Mouse (Mus musculus) 3134 (cell line): Measurements from ENCODE around the gene Lzts3.

Source experiments
- DNase-seq: peaks from one replicate; pipeline ENCODE4 v3.0.0-alpha.2; 2011; ENCODE audit warnings: low spot score; ENCODE audit not compliant: insufficient read length; ENCODE audit errors: extremely low read depth

Lzts3 gene

GRCm38 (mm10) chr2:130638101-130638611, 4.4 kb downstream of the Lzts3 start:
- DNase-seq = no peak

GRCm38 (mm10) chr2:130635847-130636246, 6.8 kb downstream of the Lzts3 start:
- no peak for DNase-seq

GRCm38 (mm10) chr2:130634739-130635411, 7.7 kb downstream of the Lzts3 start:
- DNase-seq = no peak

- DNase-seq = no peak
These were observed 8.4 kb downstream of the Lzts3 start for GRCm38 (mm10) chr2:130634006-130634738.

DNA sequence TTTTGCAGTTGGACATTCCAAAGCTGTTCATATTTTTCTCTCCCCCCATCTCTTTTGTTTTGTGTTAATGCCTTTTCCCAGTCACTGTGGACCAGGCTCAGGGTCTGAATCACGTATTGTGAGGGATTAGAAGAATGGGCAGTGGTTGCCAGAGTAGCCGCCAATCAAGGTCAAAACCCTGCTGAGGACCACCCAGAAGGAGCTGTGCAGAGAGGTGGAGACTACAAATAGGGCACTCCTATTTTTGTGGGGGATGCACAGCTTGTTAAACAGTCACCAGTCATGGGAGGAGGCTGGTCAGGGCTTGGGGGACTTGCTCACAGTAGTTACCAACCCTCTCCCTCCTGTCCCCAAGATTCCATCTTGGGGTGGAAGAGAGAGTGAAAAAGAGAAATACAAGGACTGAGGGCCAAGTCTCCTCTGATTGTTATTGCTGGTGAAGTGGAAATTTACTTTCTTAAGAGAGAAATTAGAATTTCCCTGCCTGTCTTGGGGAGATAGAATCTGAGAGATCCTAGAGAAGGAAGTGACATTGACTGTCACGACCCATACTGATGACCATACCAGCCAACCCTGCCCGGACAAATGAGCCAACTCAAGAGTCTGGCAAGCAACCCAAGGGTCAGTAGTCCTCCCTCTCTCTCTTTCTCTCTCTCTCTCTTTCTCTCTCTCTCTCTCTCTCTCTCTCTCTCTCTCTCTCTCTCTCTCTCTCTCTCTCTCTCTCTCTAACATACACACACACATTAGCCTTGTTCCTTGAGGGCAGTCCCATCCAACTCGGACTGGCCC, 9.5 kb downstream of the Lzts3 start:
- DNase-seq = no peak

DNA sequence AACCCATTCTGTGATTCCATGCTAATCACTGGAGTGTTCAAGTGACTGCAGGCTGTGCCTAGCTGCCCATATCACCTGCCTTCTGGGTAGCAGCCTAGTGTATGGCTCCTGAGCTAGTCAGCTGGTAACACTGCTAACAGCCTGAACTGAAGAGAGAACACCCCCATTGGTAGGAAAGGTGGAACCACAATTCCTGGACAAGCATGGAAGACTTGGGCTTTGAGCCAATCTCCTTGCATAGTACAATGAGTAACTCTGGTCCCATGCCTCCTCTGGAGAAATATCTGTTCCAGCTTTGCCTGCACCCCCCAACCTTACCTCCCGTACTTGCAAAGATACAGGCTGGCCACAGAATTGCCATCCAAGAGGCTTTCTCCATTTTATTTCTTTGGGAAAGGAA, 10.2 kb downstream of the Lzts3 start:
- no peak for DNase-seq

GRCm38 (mm10) chr2:130629839-130630203, 12.8 kb downstream of the Lzts3 start, which contains the start of the genes Fastkd5 and Ubox5:
Gene Fastkd5 (minus strand): TSS chr2:130630027.
Gene Ubox5 (minus strand): TSS chr2:130630038.
- DNase-seq = peak; percentile 82

GRCm38 (mm10) chr2:130629080-130629838, 13.3 kb downstream of the Lzts3 start:
- DNase-seq = no peak

GRCm38 (mm10) chr2:130628424-130628823, 14.2 kb downstream of the Lzts3 start:
- DNase-seq = no peak

DNA sequence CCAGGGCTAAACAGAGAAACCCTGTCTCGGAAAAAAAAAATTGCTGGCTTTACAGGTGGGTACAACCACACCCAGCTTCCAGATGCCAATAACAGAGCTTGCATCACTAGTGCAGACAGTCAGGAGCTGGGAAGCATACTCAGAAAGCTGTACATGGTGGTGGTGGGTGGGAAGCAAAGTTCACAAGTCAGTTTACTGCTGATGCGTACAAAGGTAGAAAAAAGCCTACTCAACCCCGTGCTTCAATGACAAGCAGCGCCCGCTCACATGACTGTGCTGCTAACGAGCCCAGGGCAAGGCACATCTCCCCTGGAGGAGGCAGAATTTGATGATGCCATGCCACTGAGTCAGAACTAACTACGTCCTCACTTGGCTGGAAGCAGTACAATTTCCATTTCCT, 23.6 kb downstream of the Lzts3 start:
- DNase-seq = no peak

DNA sequence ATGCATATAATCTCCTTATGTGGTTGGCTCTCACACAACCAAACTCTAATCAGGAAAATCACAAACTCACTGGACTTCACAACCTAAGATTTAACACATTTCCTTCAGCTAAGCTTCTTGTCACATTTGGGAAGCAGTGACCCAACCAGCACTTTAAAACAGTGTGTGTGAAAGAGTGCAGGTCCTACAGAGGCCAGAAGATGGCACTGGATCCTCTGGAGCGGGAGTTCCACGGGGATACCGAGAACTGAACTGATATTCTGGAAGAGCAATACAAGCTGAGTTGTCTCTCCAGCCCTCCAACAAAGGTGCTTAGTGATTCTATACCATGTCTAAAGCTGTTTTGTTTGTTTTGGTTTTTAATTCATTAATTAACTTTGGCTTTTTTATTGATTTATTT, 29.5 kb downstream of the Lzts3 start:
- peak; percentile 17 for DNase-seq

DNA sequence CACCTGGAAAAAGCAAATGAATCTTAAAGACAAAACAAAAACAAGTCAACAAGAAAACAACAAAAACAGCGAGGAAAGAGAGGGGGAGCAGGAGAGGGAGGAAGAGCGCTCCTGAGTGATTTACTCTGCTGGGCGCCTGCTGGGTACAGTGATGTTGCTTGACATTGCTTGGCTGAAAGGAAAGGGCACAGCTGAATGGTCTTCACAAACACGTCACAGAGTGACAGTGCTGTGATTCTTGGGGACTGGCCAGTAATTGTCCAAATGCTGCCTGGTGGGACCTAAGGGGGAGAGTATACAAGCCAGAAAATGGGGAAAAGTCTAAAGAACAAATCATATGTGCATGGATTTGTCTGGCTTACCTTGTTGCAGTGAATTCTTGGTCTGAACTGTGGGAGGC, 40.4 kb downstream of the Lzts3 start:
- no peak for DNase-seq

DNA sequence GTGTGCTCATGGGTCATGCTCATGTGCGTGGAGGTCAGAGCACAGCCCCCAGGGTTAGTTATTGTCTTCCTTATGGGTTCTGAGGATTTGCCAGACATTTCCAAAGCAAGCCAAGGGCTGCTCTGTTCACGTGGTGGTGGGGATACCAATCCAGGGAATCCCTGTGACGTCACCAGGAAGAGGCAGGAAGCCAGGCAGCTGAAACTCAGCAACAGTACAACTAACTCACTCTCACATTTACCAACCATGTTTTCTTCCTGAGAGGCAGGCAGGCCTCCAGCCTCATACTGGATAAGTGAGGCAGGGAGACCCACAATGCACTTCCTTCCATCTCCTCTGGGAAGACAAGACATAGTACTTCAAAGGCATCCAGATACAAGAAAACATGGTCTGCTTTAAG, 44.2 kb downstream of the Lzts3 start:
- no peak for DNase-seq

DNA sequence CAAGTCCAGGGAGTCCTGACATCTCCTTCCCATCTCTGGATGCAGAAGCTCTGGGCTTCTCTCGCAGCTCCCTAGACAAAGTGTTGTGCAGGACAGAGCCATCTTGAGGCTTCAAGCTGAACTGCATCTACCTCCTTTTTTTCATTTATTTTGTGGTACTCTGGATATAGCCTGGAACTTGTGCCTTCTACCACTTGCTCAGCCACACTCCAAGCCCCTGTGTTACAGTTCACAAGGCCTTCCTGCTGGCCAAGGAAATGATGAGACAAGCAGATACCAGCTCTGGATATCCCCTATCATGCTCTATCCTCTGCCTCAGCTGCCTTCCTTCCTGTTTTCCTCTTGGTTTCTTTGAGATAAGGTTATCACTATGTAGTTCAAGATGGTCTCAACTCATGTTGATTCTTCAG, 45.0 kb downstream of the Lzts3 start:
- DNase-seq = no peak

DNA sequence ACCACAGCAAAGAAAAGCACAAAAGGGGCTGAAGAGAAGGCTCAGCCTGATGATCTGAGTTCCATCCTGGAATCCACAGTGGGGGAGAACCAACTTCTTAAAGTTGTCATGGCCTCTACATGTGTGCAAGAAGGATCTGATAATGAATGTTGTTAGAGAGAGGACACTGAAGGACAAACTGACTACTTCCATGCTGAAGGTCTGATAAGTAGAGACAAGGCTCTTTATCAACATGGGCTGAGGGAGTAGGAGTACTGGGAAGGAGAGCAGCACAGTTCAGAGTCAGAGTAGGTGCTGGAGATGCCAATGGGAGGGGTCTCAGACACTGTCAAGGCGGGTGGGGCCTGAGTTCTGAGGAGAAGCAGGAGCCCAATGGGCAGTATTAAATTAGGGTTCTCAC, 47.0 kb downstream of the Lzts3 start:
- no peak for DNase-seq

GRCm38 (mm10) chr2:130591016-130591415, 51.6 kb downstream of the Lzts3 start:
- no peak for DNase-seq

GRCm38 (mm10) chr2:130589761-130590160, 52.8 kb downstream of the Lzts3 start:
- no peak for DNase-seq

DNA sequence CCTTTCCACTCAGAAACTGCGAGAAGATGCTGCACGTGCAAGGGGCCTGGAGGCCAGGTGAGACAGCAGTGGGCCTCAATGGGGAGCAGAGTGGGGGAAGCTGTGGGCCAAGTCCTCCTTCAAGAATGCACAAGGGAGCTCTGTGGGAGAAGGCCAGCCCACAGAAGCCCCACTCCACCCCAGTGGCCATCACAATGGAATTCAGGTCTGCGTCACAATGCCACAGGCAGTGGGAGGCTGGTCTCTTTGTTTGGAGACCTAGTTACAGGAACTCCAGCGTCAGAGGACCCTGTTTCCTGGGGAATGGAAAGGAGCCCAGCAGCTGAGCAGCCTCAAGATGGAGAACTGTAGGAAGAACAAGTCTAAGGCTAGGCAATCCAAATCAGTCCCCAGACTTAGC, 53.4 kb downstream of the Lzts3 start:
- DNase-seq = no peak

GRCm38 (mm10) chr2:130588373-130588772, 54.2 kb downstream of the Lzts3 start:
- DNase-seq = no peak

GRCm38 (mm10) chr2:130586016-130586415, 56.6 kb downstream of the Lzts3 start:
- DNase-seq = no peak
